Mouse (Mus musculus) CD4-positive helper T cell, adult 2 months (primary cell): ENCODE results near the gene Ap1m2.
A peak's percentile ranks its signal among the peaks of the same experiment; 100 is the strongest.
"Not testable (repeated sequence)": the region's sequence is repeated elsewhere in the genome, so short reads cannot be mapped to it uniquely, and the experiment has no call there.

Experiments
- DNase-seq: peaks from one replicate; pipeline ENCODE4 v3.0.0-alpha.2; 2012; ENCODE audit warnings: low read depth, missing footprints, low spot score

The Ap1m2 gene

DNA sequence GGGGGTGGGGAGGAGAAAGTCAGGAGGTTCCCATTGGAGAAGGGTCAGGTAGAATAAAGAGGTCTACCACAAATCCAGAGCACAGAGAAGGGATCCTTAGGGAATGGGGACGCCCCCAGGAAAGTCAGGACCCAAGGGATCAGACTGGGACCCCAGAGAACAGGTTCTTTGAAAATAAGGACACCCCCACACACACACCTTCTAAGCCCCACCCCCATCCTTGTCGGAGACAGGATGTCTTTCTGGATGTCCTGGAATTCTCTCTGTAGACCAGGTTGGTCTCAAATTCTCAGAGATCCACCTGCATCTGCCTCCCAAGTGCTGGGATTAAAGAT is 22.8 kb downstream of the Ap1m2 start:
- no peak for DNase-seq

DNA sequence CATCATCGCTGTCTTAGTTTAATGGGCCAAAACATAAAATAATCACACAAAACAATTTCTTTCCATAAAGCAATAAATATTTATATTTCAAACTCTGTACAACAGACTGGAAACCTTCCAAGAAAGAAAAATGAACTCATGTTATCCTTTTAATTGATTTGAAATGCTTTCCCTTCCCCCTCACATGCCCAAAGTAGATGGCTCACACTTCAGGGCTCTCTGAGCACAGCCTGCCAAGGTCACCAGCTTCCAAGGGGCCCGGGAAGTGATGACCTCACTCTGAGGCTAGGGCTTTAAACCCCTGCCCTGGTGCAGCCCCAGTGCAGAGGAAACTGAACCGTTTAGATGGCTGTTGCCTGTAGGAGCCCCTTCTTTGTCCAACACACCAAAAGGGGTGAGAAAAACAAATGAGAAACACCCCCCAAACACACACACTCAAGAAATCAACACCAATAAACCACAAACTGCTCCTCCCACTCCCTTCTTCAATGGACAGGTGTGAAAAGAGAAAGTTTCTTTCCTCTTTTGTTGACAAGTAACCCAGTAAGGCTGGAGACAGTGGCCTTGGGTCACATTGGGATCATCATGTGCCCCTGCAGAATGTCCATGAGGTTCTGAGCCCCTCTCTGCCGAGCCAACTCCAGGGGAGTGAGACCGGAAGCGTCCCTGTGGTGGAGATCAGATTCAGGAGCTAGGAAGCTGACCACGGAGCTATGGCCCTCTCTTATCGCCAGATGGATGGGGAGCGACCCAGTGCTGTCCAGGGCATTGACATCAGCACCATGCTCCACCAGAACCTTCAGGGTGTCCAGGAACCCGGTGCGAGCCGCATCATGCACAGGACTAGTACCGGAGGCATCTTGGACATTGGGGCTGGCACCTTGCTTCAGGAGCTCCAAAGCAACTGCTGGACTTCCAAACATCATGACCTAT is 23.5 kb downstream of the Ap1m2 start:
- peak; percentile 80 for DNase-seq

GRCm38 (mm10) chr9:21287571-21288402 is 24.4 kb downstream of the Ap1m2 start, which contains the start of gene Kri1:
TSS of gene Kri1 (minus strand) at chr9:21287969.
- peak; percentile 99 for DNase-seq

- DNase-seq, result peak; percentile 76
Observed at GRCm38 (mm10) chr9:21286753-21287152, 25.4 kb downstream of the Ap1m2 start.

DNA sequence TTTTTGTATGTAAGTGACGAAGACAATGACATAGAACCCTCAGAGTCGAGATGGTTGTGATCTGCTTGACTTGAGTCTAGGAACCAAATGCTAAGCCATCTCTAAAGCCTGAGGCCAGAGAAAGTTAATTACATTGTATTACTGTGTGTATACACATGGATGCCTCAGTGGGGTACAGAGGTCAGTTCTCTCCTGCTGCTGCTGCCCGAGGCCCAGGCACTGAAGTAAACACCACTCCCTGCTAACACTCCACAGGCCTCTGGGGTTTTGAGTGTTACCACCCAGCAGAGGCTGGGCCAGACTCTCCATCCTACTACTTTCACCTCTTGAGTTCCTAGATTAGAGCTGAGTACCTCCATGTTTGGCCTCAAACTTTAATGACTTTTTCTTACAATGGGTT is 28.1 kb downstream of the Ap1m2 start:
- no peak for DNase-seq

- DNase-seq, result no peak
Observed at GRCm38 (mm10) chr9:21283591-21283990, 28.5 kb downstream of the Ap1m2 start.

- no peak for DNase-seq
Observed at GRCm38 (mm10) chr9:21277776-21278175, 34.4 kb downstream of the Ap1m2 start.

DNA sequence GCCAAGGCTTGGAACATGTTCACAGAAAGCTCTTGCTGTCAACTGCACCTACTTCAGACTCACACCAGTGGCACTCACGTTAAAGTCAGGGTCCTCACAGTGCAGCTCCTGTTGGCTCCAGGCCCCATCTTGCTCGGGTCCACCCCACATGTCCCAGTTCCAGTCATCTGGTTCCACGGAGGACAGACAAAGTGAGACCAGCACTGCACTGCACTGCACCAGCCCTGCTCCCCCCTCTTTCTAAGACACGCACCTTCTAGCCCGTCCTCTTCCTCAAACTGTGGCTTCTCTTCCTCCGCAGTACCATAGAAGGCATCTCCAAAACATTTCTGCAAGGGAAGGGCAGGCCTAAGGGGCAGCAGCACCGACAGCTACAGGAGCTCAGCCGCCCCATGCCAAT is 35.8 kb downstream of the Ap1m2 start:
- no peak for DNase-seq

- no peak for DNase-seq
Observed at GRCm38 (mm10) chr9:21275727-21276126, 36.4 kb downstream of the Ap1m2 start.

GRCm38 (mm10) chr9:21275013-21275710 is 37.0 kb downstream of the Ap1m2 start:
- no peak for DNase-seq

DNA sequence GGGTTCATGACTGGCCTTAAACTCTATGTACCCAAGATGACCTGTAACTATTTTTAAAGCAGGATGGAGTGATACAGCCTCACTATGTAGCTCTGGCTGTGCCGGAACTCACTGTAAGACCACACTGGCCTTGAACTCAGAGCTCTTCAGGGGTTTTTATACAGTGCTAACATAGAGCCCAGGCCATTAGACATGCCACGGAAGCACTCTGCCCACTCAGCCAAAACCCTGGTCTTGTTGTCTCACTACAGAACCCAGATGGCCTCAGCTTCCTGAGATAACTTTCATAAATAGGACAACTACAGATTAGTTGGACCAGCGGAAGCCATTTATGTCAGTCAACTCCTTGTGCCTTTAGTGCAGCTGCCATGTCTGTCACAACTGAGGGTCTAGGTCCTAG is 37.8 kb downstream of the Ap1m2 start:
- no peak for DNase-seq

DNA sequence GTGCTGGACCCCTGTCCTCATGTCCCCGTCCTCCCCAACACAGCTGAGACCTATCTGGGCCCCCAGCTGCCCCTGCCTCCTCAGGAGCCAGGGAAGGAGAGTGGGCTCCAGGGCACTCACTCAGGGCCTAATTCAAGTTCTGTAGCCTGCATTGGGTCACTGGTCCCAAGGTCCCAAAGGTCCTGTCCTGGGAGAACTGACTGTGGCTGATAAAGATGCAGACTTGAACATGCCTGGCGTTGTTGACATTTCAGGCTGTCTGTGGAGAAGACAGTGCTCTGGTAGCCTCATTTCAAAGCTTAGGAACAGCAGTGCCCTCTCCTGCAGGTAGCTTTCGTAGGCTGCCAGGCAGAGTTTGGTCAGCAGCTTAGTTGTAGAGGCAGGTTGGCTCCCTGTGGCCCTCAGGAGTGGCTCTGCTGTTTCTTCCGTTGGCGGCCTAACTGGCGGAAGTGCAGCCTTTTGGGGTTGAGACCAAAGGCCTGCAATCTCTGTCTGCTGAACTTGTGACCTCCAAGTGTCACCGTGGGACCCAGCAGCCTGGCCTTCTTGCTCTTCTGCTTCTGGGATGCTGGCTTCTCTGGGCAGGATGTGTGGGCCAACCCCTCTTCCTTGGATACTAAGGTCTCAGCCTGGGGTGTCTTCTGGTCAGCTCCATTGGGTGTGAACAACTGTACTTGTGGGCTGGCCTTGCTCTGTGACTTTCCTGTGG is 38.5 kb downstream of the Ap1m2 start:
- DNase-seq, result no peak

DNA sequence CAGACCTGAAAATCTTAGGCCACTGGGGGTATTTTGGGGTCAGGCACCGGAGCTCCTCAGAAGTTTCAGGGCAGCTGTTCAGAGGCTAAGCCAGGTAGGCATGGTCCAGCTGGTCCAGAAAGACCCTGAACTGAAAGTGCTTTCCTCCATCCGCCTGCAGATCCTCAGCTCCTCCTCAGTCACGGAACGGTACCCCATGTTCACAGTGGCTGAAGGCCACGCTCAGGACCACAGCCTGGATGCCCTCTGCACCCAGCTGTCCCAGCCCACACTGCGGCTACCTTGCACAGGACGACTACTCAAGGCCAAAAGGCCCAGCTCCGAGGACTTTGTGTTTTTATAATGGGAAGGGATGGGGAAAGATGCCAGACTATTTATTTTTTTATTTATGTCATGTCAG is 39.0 kb downstream of the Ap1m2 start:
- no peak for DNase-seq

DNA sequence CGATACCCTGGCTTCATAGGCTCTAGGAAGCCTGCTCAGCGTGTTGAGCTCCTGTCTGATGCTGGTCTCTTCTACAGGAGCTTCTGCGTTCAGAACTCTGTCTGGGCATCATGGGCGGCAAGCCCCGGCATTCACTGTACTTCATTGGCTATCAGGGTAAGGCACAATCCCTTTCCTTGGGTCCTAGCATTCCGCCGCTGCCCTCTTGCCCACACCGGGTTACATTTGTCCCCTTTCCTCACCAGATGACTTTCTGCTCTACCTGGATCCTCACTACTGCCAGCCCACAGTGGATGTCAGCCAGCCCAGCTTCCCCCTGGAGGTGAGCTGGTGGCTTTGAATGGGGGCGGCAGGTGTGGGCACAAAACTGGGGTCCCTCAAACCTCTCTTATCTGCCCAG is 39.7 kb downstream of the Ap1m2 start:
- DNase-seq, result no peak

DNA sequence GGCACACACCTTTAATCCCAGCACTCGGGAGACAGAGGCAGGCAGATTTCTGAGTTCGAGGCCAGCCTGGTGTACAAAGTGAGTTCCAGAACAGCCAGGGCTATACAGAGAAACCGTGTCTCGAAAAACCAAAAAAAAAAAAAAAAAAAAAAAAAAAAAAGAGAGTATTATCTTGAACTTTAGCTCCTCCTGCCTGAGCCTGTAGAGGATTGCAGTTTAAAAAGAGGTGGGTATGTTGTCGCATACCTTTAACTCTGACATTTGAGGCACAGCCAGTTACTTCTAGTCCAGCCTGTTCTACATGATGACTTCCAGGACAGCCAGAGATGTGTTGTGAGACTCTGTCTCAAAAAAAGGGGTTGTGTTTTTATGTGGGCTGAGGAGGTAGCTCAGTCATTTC is 42.5 kb downstream of the Ap1m2 start:
- not testable (repeated sequence) for DNase-seq

DNA sequence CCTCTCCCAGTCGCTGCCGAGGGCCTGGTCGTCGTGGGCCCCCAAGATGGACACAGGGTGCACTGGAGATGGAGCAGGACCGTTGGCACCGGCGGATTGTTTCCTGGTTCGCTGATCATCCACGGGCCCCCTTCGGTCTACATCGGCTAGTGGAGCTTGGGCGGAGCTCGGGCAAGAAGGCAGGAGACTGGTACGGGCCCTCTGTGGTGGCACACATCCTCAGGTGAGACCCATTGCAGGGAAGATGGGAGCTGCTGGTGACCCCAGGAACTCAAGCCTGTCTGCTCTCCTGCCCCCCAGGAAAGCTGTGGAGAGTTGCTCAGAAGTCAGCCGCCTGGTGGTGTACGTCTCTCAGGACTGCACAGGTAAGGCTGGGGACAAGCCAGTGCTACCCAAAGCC is 43.8 kb downstream of the Ap1m2 start:
- DNase-seq, result no peak

GRCm38 (mm10) chr9:21266889-21267288 is 45.2 kb downstream of the Ap1m2 start:
- DNase-seq, result no peak

- no peak for DNase-seq
Observed at GRCm38 (mm10) chr9:21265611-21266010, 46.5 kb downstream of the Ap1m2 start.

DNA sequence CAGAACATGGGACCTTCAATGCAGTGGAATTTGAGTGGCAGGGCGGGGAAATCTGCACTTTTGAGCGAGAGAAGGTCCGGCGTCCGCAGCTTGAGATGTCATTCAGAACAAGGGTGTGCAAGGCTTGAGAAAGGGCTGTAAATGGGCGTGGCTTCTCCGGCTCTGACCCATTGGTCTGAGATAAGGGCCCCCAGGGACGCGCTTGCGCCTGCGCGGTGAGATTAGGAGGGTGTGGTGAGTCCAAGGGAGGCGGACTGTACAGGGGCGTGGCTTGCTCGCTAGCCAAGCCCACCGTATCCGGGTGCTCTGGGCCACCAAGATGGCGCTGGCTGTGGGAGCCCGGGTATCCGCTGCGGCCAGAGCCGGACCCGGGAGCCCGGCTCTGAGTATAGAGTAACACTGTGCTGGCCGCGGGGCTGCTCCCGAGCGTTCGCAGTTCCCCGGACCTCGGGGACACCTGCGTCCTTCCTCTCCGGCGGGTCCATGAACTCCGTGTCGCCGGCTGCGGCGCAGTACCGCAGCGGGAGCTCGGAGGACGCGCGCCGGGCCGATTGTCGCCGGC is 47.1 kb downstream of the Ap1m2 start, which contains the start of gene Atg4d:
Gene Atg4d, plus strand, starts transcription at position 294 of the 562 bp plus-strand sequence.
- DNase-seq, result peak; percentile 93

GRCm38 (mm10) chr9:21264272-21264999 is 47.7 kb downstream of the Ap1m2 start:
- no peak for DNase-seq
